9 mouse cellular contexts compared by ENCODE assay signal in genomic region chr6:121178700-121179358, GRCm38 (mm10). TPM values are rescaled to one million over a fixed set of nuclear protein-coding genes. Genes with fewer than 3 reads are reported as not detected.
DNase-seq lines count a peak whose midpoint lies in the region; ATAC-seq and TF ChIP-seq lines count a peak whose summit lies in the region.
"Had no signal": no experiment of that assay in that cellular context is flagged by ENCODE, and none has a peak within 500 bp of the region (broad histone marks: within the 10 kb centered on the region; RNA-seq: fewer than 3 reads in every experiment).

No protein-coding gene starts in this region.

- H3K4me3 ChIP-seq in intestine, postnatal 0 days (ENCODE audit: low read depth, low read length), result no peak overlapping the region
- H3K4me3 ChIP-seq in intestine, embryonic 16.5 days (ENCODE audit: low read length), result no peak overlapping the region
- H3K4me3 ChIP-seq in E14TG2a.4 (replicated peaks; ENCODE audit: low read length), result no peak overlapping the region
- H3K4me3 ChIP-seq: embryonic facial prominence, embryonic 15.5 days had no signal

- H3K27ac ChIP-seq in intestine, postnatal 0 days (ENCODE audit: low read depth, low read length), result no peak overlapping the region
- H3K27ac ChIP-seq in intestine, embryonic 16.5 days (ENCODE audit: low read length), result no peak overlapping the region
- H3K27ac ChIP-seq: embryonic facial prominence, embryonic 15.5 days had no signal

- peak; percentile 73 for TF ChIP-seq CTCF in intestine, postnatal 0 days (IDR thresholded peaks at IDR 0.05; ENCODE audit: low read depth)
- peak; percentile 83 for TF ChIP-seq CTCF in E14TG2a.4 (conservative IDR thresholded peaks at IDR 0.05; ENCODE audit: low read length)
- TF ChIP-seq CTCF in brain, embryonic 14.5 days (IDR thresholded peaks at IDR 0.05; ENCODE audit: borderline replicate concordance, extremely low read depth, insufficient read depth, insufficient read length), result peak; percentile 65

- H3K9me3 ChIP-seq in intestine, postnatal 0 days (ENCODE audit: control insufficient read depth), result no peaks in the 10 kb centered on the region
- no peaks in the 10 kb centered on the region for H3K9me3 ChIP-seq in intestine, embryonic 16.5 days (ENCODE audit: control insufficient read depth, low read length)
- H3K9me3 ChIP-seq in E14TG2a.4 (ENCODE audit: low read length), result no peaks in the 10 kb centered on the region
- H3K9me3 ChIP-seq: embryonic facial prominence, embryonic 15.5 days had no signal

- WGBS in intestine, postnatal 0 days, result 58% methylated on average over 7 of the region's 7 CpGs
- 59% methylated on average over 7 of the region's 7 CpGs for WGBS in intestine, embryonic 16.5 days

- peaks cover 5% of the 10 kb centered on the region; the same call in 1 of the 2 replicates for H3K4me1 ChIP-seq in intestine, postnatal 0 days (replicated peaks; ENCODE audit: control insufficient read depth, insufficient read depth, low read length)
- peaks cover 11% of the 10 kb centered on the region for H3K4me1 ChIP-seq in intestine, embryonic 16.5 days (ENCODE audit: control insufficient read depth, insufficient read depth, low read length)
- H3K4me1 ChIP-seq in E14TG2a.4 (replicated peaks; ENCODE audit: low read depth, low read length), result peaks cover 41% of the 10 kb centered on the region

- H3K9ac ChIP-seq in intestine, postnatal 0 days (ENCODE audit: low read depth, low read length), result no peak overlapping the region
- no peak overlapping the region for H3K9ac ChIP-seq in intestine, embryonic 16.5 days (ENCODE audit: low read depth, low read length)
- H3K9ac ChIP-seq: embryonic facial prominence, embryonic 15.5 days had no signal

- no peaks in the 10 kb centered on the region for H3K27me3 ChIP-seq in intestine, postnatal 0 days (replicated peaks; ENCODE audit: control insufficient read depth, insufficient read depth, low read length)
- H3K27me3 ChIP-seq in intestine, embryonic 16.5 days (replicated peaks; ENCODE audit: control insufficient read depth, insufficient read depth, low read length), result no peaks in the 10 kb centered on the region
- H3K27me3 ChIP-seq in E14TG2a.4 (ENCODE audit: insufficient read depth, low read length), result peaks cover 9% of the 10 kb centered on the region
- H3K27me3 ChIP-seq: embryonic facial prominence, embryonic 15.5 days had no signal

- peak; percentile 83 for DNase-seq in brain, embryonic 14.5 days (ENCODE audit: low read depth)
- peak; percentile 87 to 88 for DNase-seq in left cerebral cortex, postnatal 14 days (ENCODE audit: low spot score in 2 of 2)
- peak; percentile 51 to 52 for DNase-seq in natural killer cell, adult 2 months (ENCODE audit: low spot score in 2 of 2)
- DNase-seq in yolk sac, embryonic 10.5 days (ENCODE audit: low spot score), result peak; percentile 61

- no peaks in the 10 kb centered on the region for H3K36me3 ChIP-seq in intestine, postnatal 0 days (ENCODE audit: control insufficient read depth, insufficient read depth)
- no peaks in the 10 kb centered on the region for H3K36me3 ChIP-seq in intestine, embryonic 16.5 days (ENCODE audit: control insufficient read depth, insufficient read depth, low read length)
- no peaks in the 10 kb centered on the region for H3K36me3 ChIP-seq in E14TG2a.4 (ENCODE audit: insufficient read depth, low read length)
- H3K36me3 ChIP-seq: embryonic facial prominence, embryonic 15.5 days had no signal

- no peak for TF ChIP-seq POLR2A in brain, embryonic 14.5 days (IDR thresholded peaks at IDR 0.05; ENCODE audit: borderline replicate concordance, extremely low read depth, insufficient read depth, insufficient read length, poor library complexity, severe bottlenecking)

- ATAC-seq in intestine, postnatal 0 days, result no peak
- no peak for ATAC-seq in intestine, embryonic 16.5 days
- peak; percentile 46 for ATAC-seq in frontal cortex, adult (ENCODE audit: low TSS enrichment)

- intact Hi-C loops in left cerebral cortex, postnatal 14 days (cut with DNase I), result loop anchor here (2.0 to 5.0 kb wide), 4 partner anchors 48 to 282 kb away; partner anchors contain the start of gene Mical3

- no peak overlapping the region for H3K4me2 ChIP-seq in intestine, postnatal 0 days (replicated peaks; ENCODE audit: low read depth)
- H3K4me2 ChIP-seq in intestine, embryonic 16.5 days (ENCODE audit: low read depth, low read length), result no peak overlapping the region
- H3K4me2 ChIP-seq: embryonic facial prominence, embryonic 15.5 days had no signal

RNA-seq across cellular contexts. Expression of gene Pex26, which starts 4.6 kb away (rescaled TPM):
- polyA plus RNA-seq in intestine, postnatal 0 days (2015; fragmentation: Nextera tagmentation; extraction: Ambion mirVana), result 6.3 and 7.2 TPM in 2 replicates
- polyA plus RNA-seq in intestine, embryonic 16.5 days (2015; fragmentation: Nextera tagmentation; extraction: Ambion mirVana), result 13.4 and 14.8 TPM in 2 replicates
- polyA plus RNA-seq in brain, embryonic 14.5 days (2012; rRNA removed), result 23.3 and 25.3 TPM in 2 replicates
- 10 to 100 TPM; 14.8 to 15.0 TPM for total RNA-seq in left cerebral cortex, postnatal 14 days (2021)

RNA-seq across cellular contexts. Expression of gene Tuba8, which starts 31.7 kb away (rescaled TPM):
- polyA plus RNA-seq in intestine, postnatal 0 days (2015; fragmentation: Nextera tagmentation; extraction: Ambion mirVana), result 0.14 and 0.31 TPM in 2 replicates
- polyA plus RNA-seq in intestine, embryonic 16.5 days (2015; fragmentation: Nextera tagmentation; extraction: Ambion mirVana), result 0.44 and 0.68 TPM in 2 replicates
- 0.06 and 0.26 TPM in 2 replicates for polyA plus RNA-seq in brain, embryonic 14.5 days (2012; rRNA removed)
- 1 to 10 TPM; 6.6 to 9.1 TPM for total RNA-seq in left cerebral cortex, postnatal 14 days (2021)

RNA-seq across cellular contexts. Expression of gene Mical3, which starts 48.0 kb away (rescaled TPM):
- 3.6 and 4.5 TPM in 2 replicates for polyA plus RNA-seq in intestine, postnatal 0 days (2015; fragmentation: Nextera tagmentation; extraction: Ambion mirVana)
- 4.8 and 5.5 TPM in 2 replicates for polyA plus RNA-seq in intestine, embryonic 16.5 days (2015; fragmentation: Nextera tagmentation; extraction: Ambion mirVana)
- polyA plus RNA-seq in brain, embryonic 14.5 days (2012; rRNA removed), result 31.2 and 57.5 TPM in 2 replicates
- total RNA-seq in left cerebral cortex, postnatal 14 days (2021), result 100 to 1,000 TPM; 107 to 142 TPM
